Mouse (Mus musculus) embryonic stem cell, embryonic (primary cell): ENCODE data around the gene Eci1.

Experiments
- CTCF ChIA-PET, 4 experiments: fragments of 300-600 bp in 2 of 4; fragments of 350-600 bp in 2 of 4; sonication (Branson Sonifier 250); formaldehyde crosslinking; loops; one replicate each; lab custom pipeline; 2022; ENCODE audit warnings: inconsistent platforms in 2 of 4; lab: Charles Lee
- POLR2A ChIA-PET, 4 experiments: fragments of 300-600 bp in 2 of 4; fragments of 350-600 bp in 2 of 4; sonication (Branson Sonifier 250); formaldehyde crosslinking; loops; one replicate each; lab custom pipeline; 2022; ENCODE audit warnings: antibody characterized with exemption in 4 of 4, inconsistent platforms in 1 of 4; lab: Charles Lee

Eci1 gene

GRCm38 (mm10) chr17:24488662-24489264, 62.3 kb downstream of the Eci1 start:
- ChIA-PET POLR2A (interaction anchor here in 3 of 4 experiments (0.6 to 24.5 kb wide), 19 partner anchors 9 to 524 kb away, joined by 3 to 396 read pairs (median 7); partner anchors contain the start of genes Mlst8 (in 3 of the 3), Traf7 (in 3 of the 3), Ndufb10 (in 1 of the 3) and Nthl1 (in 1 of the 3)), CTCF (interaction anchor here in 2 of 4 experiments (0.8 to 4.4 kb wide), 4 partner anchors 9 to 14 kb away, joined by 3 to 32 read pairs (median 4); partner anchors contain the start of gene Mlst8 (in 2 of the 2))
